Mouse (Mus musculus) kidney, postnatal 36 days (tissue): Measurements from ENCODE around the gene Zdhhc7.

Experiments used
- DNase-seq, 2 experiments: peaks; one replicate each; pipeline ENCODE4 v3.0.0; 2021 to 2022; ENCODE audit warnings: mixed read lengths in 2 of 2

Gene Zdhhc7

DNA sequence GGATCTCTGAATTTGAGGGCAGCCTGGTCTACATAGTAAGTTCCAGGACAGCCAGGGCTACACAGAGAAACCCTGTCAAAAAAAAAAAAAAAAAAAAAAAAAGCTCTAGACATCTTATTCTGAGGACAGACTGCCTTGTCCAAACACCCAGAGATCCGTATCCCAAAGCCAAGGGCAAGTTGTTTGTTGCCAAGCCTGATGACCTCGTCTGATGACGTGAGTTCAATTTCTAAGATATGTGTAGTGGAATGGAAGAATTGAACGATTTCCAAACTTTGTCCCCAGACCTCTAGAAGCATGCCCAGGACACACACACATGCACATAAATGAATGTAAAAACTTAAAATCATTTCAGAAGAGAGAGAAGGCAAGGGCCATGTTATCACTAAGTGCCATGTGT, 35.1 kb downstream of the Zdhhc7 start:
- no peak for DNase-seq

DNA sequence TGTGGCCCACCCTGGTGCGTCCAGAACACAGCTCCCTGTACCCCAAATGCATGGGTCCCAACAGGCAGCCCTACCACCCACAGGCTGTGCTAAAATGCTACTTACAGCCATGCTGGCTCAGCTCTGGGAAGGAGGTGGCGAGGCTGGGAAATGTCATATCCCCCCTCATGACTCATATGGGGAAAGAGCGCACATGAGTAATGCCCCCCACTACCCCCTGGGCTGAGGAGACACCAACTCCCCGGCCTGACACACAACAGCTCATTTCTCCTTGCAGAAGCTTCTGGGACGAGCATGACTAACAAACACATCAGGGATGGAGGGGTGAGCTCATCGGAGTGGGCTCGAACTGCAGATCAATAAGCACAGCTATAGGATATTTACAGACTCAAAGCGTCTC, 35.7 kb downstream of the Zdhhc7 start:
- no peak for DNase-seq

DNA sequence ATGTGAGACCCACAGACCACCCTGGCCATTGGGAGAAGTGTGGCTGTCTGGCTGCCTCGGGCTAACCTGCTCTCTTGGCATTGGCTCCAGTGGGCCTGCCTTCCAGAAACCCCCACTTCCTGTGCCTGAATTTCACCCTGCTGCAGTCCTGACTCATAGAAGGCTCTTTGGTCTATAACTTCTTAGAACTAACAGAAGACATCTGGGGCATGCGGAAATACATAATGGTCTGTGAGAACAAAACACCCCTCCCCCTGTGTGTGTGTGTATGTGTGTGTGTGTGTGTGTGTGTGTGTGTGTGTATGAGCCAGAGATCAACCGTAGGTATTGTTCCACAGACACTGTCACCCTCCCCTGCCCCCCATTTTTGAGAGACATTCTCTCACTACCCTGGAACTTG, 38.0 kb downstream of the Zdhhc7 start:
- DNase-seq: no peak

DNA sequence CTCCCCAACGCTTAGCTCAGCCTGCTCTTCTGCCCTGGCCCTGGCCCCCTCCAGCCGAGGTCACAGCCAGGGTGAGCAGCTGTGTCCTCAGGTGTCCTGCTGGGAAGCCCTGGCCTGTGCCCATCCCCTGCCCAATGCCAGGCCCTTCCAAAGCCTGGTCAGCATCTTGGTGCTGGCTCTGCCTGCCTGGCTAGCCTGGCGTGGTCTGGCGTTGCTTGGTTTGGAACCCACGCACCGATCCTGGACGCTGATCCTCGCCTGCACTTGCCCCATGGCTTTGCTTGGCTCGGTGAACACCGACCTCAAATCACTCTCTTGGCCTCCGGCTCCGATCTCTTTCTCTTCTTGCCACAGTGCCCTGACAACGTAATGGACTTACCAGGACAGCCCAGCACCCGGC, 38.5 kb downstream of the Zdhhc7 start:
- DNase-seq: no peak

DNA sequence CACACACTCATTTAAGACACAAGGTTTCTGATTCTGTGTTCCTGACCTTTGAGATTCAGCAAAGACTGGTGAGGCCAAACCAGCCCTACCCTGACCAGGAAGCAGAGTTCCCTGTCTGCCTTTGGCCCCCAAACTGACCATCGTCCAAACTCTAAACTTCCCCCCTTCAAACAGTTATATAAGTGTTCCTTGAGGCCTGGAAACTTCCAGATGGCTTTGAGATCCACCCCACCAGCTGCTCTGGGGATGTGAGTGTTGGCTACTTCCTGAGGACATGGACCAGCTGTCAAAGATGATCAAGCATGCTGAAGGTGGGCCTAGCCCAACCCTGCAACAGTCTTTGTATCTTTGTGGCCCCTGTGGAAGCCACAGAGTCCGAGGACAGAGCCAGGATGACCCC, 44.2 kb downstream of the Zdhhc7 start:
- DNase-seq: peak in 1 of 2 experiments; percentile 39

DNA sequence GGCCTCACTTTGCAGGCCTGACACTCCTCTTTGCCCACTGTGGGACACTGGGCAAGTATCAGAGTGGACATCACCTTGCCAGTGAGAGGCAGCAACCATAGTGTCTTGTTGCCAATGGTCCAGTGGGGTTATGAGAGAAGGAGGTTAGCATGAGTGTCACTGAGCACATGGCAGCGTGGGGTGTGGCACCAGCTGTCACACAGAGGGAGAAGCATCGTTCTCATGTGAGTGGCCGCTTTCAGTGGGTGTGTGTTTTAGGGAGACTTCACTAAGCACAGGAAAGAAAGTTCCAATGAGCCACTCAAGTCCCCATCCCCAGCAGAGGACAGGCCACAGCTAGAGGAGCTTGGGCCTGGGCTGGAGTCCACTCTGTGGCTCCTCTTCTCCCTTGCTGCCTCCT, 46.4 kb downstream of the Zdhhc7 start:
- no peak for DNase-seq

DNA sequence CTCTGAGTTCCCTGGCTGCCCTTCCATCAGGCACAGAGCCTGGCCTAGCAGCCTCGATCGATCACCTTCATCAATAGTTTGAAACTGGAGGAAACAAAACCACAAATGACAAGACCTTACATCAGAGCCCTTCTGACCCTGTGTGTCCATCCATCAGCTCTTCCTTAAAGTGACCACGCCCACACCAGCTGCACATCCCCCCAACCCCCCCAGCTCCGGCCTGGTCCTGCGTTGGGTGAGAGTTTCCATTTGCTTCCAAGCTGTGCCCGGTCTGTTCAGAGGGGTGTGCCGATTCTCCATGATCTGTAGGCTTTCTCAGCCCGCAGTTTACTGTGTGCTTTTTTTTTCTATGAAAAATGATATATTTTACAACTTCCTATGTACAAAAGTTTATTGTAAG, 49.0 kb downstream of the Zdhhc7 start:
- DNase-seq: no peak

DNA sequence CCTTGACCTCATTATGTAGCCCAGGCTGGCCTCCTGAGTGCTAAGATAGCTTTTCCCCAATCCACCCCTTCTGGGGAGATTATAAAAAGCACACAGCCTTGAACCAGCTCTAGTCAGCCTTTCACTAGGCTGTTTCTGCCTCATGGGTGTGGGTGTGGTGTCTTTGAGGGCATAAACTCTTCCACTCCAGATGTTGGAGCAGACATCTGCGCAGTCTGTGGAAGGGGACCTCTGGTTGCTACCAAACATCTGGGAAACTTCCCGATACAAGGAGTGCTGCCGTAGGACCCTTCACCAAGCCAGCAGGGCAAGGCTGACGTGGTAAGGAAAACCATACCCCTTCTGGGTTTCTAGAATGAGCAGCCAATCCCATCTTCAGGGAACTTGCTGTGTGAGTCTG, 49.4 kb downstream of the Zdhhc7 start:
- no peak for DNase-seq

DNA sequence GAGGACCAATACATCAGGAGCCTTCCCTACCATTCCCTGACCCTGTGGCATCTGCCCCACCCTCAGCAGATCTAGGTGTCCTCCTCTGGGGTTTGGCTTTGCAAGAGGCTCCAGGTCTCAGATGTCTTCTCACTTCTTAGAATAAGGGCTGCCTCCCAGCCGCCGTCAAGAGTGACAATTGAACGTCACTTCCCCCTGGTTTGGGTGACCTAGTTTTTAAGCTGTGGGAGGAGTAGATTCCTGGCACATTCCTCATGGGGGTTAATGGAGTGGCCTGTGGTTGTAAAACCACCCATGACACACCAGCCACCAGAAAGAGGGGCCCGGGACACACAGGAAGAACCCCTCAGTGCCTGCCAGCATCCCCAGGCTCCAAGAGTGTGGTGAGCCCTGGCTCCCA, 50.3 kb downstream of the Zdhhc7 start:
- DNase-seq: peak; percentile 36 to 42

DNA sequence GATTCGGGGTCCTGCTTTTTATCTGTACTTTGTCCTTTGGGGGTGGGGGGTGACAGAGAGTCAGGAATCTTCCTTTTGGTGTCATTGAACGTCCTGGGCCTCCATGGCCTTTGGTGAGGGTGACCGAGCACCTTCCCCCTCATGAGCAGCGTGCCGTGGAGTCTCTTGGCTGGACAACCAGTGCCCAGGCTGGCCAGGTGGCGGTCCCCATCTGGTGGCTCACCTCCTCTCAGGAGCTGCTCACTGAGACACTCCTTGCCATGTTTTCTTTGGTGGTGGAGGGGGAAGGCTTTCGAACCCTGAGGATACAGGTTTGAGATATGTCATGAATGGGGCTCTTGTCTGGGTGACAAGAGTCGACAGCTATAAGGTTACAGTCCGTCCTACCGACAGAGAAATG, 50.9 kb downstream of the Zdhhc7 start:
- no peak for DNase-seq

DNA sequence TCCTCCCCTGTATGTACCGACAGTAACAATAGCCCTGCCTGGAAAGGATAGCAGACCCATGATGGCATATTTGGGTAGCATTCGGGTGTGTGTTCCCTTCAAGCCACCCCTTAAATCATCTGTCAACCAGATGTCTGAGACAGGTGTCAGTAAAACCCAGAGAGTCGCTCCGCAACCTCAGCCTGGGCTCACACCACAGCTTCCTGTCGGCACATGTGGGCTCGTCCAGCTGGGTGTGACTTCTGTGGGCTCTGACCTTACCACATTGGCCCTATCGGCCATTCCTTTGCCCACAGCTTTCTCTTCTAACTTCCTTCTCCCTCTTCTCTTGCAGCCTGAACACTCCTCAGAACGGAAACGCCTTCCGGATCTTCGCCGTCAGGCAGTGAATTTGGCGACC, 51.3 kb downstream of the Zdhhc7 start:
- DNase-seq: no peak

DNA sequence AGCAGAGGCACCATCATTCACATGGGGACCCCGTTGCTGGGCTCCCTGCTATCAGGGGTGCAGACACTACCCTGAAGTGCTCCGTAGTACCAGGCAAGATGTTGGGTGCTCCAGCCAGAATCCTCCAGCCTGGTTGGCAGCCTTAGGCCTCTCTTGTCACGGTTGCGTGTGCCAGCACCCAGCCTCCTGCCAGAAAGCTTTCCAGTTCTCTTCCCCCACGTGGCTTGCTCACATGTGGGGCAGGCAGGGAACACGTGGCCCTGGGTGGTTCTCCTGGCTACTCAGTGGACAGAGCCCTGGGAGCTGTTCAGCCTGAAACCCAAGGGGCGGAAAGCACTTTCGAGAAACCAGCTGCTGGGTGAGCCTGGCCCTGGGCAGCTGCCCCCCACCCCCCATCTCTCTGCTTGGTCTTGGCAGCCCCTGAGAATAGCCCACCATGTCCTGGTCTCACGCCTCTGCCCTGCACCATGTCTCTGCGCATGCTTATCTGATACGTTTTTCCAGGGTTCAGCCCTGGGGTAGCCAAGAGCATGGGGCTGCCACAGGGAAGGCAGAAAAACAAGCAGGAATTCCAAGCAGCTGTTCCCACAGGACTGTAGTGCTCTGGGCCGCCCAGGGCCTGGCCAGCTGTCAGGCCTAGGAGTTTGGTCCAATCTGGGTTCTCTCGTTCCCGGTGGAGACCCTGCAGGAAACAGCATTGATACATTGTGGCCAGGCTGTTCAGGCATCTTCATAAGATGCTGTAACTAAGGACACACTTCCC, 54.8 kb downstream of the Zdhhc7 start:
- DNase-seq: peak; percentile 93 to 96

DNA sequence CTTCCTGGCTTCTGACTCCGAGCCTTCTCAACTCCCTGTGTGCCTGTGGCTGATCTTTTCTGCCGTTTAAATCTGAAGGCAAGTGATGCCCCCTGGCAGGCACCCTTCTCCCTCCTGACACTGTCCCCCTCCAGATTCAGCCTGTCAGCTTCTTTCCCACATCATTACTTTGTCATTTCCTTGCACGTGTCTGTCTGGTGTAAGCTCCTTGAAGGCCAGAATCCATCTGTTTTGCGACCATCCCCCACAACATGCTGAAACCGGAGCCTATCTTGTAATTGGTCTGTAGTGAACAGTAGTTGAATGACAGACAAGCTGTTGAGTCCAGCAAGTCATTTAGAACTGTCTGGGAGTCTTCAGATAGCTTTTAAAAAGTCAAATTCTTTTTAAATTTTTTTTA, 55.8 kb downstream of the Zdhhc7 start:
- DNase-seq: no peak

DNA sequence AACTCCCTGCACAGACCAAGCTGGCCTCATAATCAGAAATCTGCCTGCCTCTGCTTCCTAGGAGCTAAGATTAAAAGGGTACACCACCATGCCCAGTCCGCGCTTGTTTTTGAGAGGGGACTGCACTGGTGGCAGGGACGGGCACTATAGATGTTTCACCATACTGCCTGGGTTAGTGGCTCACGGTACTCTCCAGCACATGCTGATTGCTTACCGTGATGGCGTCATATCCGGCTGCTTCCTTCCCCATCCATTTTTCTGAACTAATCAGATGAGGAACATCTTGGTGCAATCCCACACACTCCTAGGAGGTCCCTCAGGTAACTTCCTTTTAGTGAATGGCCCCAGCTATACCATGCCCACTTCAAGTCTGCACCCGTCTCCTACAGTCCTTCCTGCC, 56.4 kb downstream of the Zdhhc7 start:
- no peak for DNase-seq

DNA sequence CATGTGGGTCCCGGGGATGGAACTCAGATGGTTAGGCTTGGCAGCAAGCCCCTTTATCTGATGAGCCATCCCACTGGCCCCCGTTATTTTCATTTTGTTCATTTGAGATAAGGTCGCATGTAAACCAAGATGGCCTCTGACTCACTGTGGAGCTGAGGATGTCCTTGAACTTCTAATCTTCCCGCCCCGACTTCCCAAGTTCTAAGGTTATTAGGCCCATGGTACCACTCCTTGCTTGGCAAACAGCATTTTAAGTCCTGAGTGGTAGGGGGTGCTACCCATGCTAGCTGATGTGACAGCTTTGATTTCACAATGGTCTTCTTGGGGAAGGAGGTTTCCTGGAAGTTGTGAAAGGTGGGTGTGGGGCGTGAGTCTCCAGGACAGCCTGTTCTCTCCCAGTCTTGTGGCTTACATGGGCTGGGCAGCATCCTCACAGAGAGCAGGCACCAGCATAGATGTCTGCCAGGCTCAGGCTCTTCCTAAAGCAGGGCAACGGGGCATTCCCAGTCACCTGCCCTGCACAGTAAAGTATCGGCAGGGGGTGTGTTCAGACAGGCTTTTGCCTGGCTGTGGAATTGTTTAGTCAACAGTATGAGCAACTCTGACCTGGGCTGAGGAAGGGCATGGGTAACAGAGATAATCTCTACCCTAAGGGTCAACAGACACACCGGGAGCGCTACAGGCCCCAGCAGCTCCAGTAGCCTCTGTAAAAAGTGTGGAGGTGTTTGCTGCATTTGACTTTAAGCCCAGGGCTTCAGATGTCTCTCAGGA, 58.6 kb downstream of the Zdhhc7 start:
- no peak for DNase-seq

DNA sequence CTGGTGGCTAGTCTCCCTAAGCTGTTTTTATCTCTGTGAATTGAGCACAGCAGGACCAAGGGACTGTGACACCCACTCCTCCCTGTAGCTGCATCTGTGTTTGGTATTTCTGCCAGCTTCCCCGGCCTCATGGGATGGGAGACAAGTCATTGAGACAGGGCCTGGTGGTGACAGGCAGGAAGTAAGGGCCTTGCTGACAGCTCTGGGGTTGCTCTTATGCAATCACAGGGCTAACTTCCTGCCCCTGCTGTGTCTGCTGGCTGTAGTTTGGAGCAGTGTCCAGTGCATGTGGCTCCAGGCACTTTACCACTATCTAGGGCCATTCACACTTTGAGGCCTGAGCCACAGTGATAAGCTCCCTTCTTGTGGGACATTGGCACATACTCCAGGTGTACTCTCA, 60.4 kb downstream of the Zdhhc7 start:
- peak; percentile 51 to 65 for DNase-seq

DNA sequence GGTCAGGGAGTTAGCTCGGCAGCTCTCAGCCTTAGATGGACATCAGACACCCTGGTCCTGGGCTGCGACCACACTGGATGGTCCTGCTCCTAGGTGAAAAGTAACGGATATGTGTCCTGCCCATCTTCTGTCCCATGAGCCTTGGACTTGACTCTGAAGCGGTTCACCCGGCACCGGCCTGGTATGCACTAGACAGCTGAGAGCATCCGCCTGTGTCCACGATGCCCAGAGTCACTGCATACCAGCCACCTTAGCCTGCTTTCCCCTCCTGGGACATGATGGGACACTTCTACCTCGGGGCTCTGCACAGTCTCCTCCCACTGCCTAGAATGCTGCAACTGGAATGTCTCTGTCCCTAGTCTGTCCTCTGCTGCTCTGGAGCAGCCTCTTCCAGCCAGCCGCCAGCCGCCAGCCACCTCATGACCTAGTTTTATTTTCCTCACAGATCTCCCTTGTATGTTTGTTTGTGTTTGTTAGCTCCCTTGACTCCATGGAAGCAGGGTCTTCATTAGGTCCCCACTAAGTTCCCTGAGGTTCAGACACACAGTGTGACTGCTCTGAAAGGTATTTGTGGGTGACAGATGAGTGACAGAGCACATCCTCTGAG, 61.9 kb downstream of the Zdhhc7 start:
- DNase-seq: no peak

DNA sequence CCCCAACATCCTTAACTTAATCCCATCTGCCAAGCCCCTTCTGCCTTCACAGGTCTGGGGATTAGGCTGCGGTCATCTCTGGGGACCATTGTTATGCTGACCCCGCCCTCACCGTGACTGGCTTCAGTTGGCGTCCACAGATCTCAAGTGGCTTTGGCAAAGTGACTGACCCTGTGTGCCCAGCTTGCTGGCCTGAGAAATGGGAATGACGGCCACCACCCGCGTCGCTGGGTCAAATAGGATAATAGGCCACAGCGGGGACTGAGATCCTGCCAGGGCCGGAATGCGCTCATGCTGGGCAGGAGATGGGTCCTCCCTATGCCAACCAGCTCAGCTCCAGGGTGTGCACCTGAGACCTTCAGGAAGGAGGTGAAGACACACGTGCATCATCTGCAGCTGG, 62.5 kb downstream of the Zdhhc7 start:
- no peak for DNase-seq

DNA sequence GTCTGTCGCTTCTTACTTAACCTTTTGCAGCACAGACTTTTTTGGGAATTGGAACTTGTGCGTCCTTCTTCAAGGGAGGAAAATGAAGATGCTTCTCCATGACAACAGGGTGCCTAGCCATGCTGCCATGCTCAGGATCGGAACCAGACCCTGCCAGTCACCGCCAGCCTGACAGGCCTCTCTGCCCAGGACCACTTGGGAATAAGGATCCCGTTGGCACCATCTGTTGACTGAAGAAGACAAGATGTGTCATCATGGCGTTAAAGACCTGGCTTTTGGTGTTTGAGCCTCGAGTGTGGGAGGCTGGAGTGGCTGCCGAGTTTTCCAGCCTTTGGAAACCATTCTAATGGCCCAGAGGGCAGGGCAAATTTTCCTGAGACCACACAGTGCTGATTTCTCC, 63.7 kb downstream of the Zdhhc7 start:
- no peak for DNase-seq

DNA sequence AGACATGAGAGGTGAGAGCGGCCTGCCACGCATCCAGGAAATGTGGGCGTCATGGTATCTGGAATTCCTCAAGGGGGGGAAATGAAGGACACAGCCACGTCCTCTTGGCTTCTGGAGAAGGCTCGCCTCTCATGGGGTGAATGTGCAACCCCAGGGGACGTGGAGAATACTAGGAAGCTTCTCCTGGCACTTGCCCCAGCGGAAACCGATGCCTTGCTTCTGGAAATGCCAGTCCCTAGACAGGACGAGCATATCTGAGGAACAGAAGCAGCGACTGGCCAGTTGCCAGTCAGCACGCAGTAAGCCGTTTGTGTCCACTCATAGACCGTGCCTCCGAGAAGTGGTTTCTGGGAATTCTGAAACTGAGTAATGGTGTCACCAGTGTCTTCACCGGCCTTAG, 64.1 kb downstream of the Zdhhc7 start:
- peak; percentile 54 to 59 for DNase-seq

DNA sequence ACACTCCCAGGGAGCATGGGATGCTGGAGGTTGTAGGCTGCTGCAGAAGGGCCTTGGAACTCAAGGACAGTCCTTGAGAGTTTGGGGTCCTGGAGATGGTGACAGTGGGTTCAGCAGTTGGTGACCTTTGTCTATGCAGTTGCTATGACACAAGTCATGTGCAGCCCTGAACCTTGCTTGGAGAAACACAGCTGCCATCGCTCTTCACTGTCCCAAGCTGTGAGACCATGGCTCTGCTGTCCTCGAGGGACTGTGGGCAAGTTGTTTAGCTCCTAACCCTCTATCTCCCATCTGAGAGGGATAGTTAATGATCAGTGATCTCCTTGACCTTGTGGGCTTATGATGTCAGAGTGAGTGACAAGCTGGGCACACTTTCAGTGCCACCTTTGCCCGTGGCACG, 64.7 kb downstream of the Zdhhc7 start:
- DNase-seq: no peak

DNA sequence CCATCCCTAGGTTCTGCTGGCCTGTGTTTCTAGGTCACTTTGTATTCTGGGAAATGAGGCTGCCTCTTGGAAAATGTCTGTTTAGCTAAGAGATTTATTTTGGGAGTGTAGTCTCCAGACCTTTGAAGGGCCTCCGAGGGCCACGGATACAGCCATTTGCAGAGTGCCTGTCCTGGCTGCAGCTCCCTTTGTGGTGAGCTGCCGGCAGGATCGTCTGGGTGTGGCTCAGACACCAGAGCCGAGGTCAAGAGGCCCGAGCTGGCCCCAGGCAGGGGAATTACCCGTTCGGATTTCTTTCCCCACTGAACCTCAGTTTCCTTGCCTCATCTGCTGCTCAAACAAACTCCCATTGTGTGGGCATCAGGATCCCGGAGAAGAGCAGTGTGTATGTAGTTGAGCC, 65.2 kb downstream of the Zdhhc7 start:
- no peak for DNase-seq

DNA sequence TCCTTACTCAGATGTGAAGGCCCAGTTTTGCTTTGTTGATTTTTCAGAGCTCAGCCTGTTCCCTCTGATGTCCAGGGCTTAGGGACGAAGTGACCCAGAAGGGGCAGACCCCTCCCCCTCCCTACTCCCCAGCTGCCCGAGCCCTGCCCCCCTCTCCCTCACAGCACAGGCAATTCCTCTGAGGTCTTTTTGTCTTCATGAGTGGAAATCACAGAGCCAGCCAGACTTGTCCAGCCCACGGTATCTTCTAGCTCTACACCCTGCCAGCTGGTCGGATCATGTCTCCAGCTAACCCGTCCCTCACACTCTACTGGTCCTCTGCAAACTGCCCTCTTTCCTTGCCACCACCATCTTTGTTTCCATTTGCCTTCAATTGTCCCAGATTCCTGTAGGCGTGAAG, 66.8 kb downstream of the Zdhhc7 start:
- no peak for DNase-seq

DNA sequence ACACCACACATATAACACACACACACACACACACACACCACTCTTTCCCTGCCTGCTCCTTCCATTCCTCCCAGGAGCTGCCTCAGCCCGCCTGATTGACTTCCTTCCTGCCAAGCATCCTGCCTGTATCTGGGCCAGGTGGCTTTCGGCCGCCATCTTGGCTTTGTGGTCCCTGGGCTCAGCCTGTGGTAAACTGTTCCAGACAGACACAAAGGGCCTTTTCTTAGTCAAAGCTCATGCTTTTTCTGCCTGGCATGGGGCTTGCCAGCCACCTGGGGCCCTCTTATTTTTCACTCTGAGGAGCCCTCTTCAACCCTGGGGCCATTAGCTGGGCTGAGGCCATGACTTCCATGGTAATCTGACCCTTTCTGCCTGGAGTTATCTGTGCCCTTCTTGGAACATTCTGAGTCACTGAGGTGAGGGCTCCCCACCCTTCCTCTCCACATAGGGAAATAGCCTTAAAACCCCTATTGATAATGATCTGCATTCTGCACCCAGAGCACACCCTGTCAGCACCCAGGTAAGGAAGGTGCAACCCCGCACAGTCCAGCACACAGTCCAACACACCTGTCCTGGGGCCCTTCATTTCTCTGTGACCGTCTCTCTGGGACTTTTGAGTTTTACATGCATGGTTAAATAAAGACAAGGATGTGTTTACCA, 68.6 kb downstream of the Zdhhc7 start:
- DNase-seq: no peak
